Mouse (Mus musculus): ENCODE measurements around the gene Efr3b. TPM values are rescaled to one million over a fixed set of nuclear protein-coding genes. Genes with fewer than 3 reads are reported as not detected.
"Not testable (repeated sequence)": the region's sequence is repeated elsewhere in the genome, so short reads cannot be mapped to it uniquely, and the experiment has no call there.

The Efr3b gene
- total and polyA plus RNA-seq, 2 experiments from 2014 or later: 29.0 to 159 TPM

- H3K4me1 ChIP-seq (ENCODE audit: insufficient read depth, low read length): no peaks in the 10 kb centered on the region
- no peak overlapping the region for H3K27ac ChIP-seq
- no peak overlapping the region for H3K4me3 ChIP-seq (ENCODE audit: low read length)
- TF ChIP-seq CTCF (IDR thresholded peaks at IDR 0.05; ENCODE audit: low read depth): no peak
- DNase-seq (ENCODE audit: low spot score): no peak
- no peak overlapping the region for H3K4me2 ChIP-seq (ENCODE audit: low read depth, low read length)
- H3K27me3 ChIP-seq (ENCODE audit: insufficient read depth, low read length): no peaks in the 10 kb centered on the region
- peaks cover 14% of the 10 kb centered on the region; the same call in 1 of the 2 replicates for H3K36me3 ChIP-seq (ENCODE audit: insufficient read depth, low read length)
- no peak for ATAC-seq
- H3K9ac ChIP-seq (replicated peaks; ENCODE audit: low read length): no peak overlapping the region
- H3K9me3 ChIP-seq (ENCODE audit: low read length): no peaks in the 10 kb centered on the region
- WGBS: 44% methylated on average over 3 of the region's 3 CpGs
Observed at GRCm38 (mm10) chr12:3991047-3991446, 47.7 kb downstream of the Efr3b start.

- no peak for ATAC-seq
Observed at GRCm38 (mm10) chr12:3989943-3990342, 48.8 kb downstream of the Efr3b start.

GRCm38 (mm10) chr12:3984446-3984845 is 54.3 kb downstream of the Efr3b start:
- ATAC-seq (no peak), DNase-seq (ENCODE audit: low spot score) (no peak)
- no peak overlapping the region for H3K27ac ChIP-seq
- H3K36me3 ChIP-seq (ENCODE audit: insufficient read depth, low read length): peaks cover 4% of the 10 kb centered on the region; the same call in 1 of the 2 replicates
- 90% methylated on average over 9 of the region's 9 CpGs for WGBS
- H3K27me3 ChIP-seq (ENCODE audit: insufficient read depth, low read length): no peaks in the 10 kb centered on the region
- no peak overlapping the region for H3K4me2 ChIP-seq (ENCODE audit: low read depth, low read length)
- H3K9ac ChIP-seq (replicated peaks; ENCODE audit: low read length): no peak overlapping the region
- no peak overlapping the region for H3K4me3 ChIP-seq (ENCODE audit: low read length)
- H3K9me3 ChIP-seq (ENCODE audit: low read length): no peaks in the 10 kb centered on the region
- peaks cover 4% of the 10 kb centered on the region for H3K4me1 ChIP-seq (ENCODE audit: insufficient read depth, low read length)
- TF ChIP-seq CTCF (IDR thresholded peaks at IDR 0.05; ENCODE audit: low read depth): no peak

More at GRCm38 (mm10) chr12:3989943-3990342, 48.8 kb downstream of the Efr3b start:
- Histone ChIP-seq H3K27me3 (ENCODE audit: insufficient read depth, low read length) (no peaks in the 10 kb centered on the region), H3K4me1 (ENCODE audit: insufficient read depth, low read length) (no peaks in the 10 kb centered on the region), H3K9me3 (ENCODE audit: low read length) (no peaks in the 10 kb centered on the region), H3K4me2 (ENCODE audit: low read depth, low read length) (no peak overlapping the region), H3K4me3 (ENCODE audit: low read length) (no peak overlapping the region), H3K9ac (replicated peaks; ENCODE audit: low read length) (no peak overlapping the region), H3K27ac (no peak overlapping the region), H3K36me3 (ENCODE audit: insufficient read depth, low read length) (peaks cover 14% of the 10 kb centered on the region; the same call in 1 of the 2 replicates)
- no peak for DNase-seq (ENCODE audit: low spot score)
- no peak for TF ChIP-seq CTCF (IDR thresholded peaks at IDR 0.05; ENCODE audit: low read depth)
- WGBS: 33% methylated on average over 2 of the region's 2 CpGs

GRCm38 (mm10) chr12:3983736-3984135 is 55.0 kb downstream of the Efr3b start:
- no peak for ATAC-seq
- H3K27ac ChIP-seq: no peak overlapping the region
- no peaks in the 10 kb centered on the region for H3K27me3 ChIP-seq (ENCODE audit: insufficient read depth, low read length)
- peaks cover 4% of the 10 kb centered on the region for H3K4me1 ChIP-seq (ENCODE audit: insufficient read depth, low read length)
- WGBS: 0% methylated on average over 1 of the region's 1 CpGs
- no peak overlapping the region for H3K9ac ChIP-seq (replicated peaks; ENCODE audit: low read length)
- H3K4me3 ChIP-seq (ENCODE audit: low read length): no peak overlapping the region
- H3K4me2 ChIP-seq (ENCODE audit: low read depth, low read length): no peak overlapping the region
- no peaks in the 10 kb centered on the region for H3K9me3 ChIP-seq (ENCODE audit: low read length)
- peak; percentile 85 for TF ChIP-seq CTCF (IDR thresholded peaks at IDR 0.05; ENCODE audit: low read depth)
- H3K36me3 ChIP-seq (ENCODE audit: insufficient read depth, low read length): peaks cover 6% of the 10 kb centered on the region; the same call in 1 of the 2 replicates
- DNase-seq (ENCODE audit: low spot score): peak; percentile 92

GRCm38 (mm10) chr12:3982257-3982656 is 56.5 kb downstream of the Efr3b start:
- H3K27me3 ChIP-seq (ENCODE audit: insufficient read depth, low read length): no peaks in the 10 kb centered on the region
- WGBS: 17% methylated on average over 6 of the region's 6 CpGs
- H3K4me3 ChIP-seq (ENCODE audit: low read length): peak overlapping the region; percentile 36
- H3K36me3 ChIP-seq (ENCODE audit: insufficient read depth, low read length): peaks cover 16% of the 10 kb centered on the region
- no peak for TF ChIP-seq CTCF (IDR thresholded peaks at IDR 0.05; ENCODE audit: low read depth)
- H3K9me3 ChIP-seq (ENCODE audit: low read length): no peaks in the 10 kb centered on the region
- H3K4me1 ChIP-seq (ENCODE audit: insufficient read depth, low read length): peaks cover 4% of the 10 kb centered on the region
- H3K4me2 ChIP-seq (ENCODE audit: low read depth, low read length): peak overlapping the region; percentile 75
- ATAC-seq: 0 out of 2 replicates have a peak, but pooled peaks have one; percentile 33
- peak overlapping the region; percentile 76 for H3K27ac ChIP-seq
- peak overlapping the region; percentile 59 for H3K9ac ChIP-seq (replicated peaks; ENCODE audit: low read length)
- peak; percentile 71 for DNase-seq (ENCODE audit: low spot score)

GRCm38 (mm10) chr12:3981350-3982131 is 57.2 kb downstream of the Efr3b start:
- Histone ChIP-seq H3K9me3 (ENCODE audit: low read length) (no peaks in the 10 kb centered on the region), H3K27ac (peak overlapping the region; percentile 76), H3K4me1 (ENCODE audit: insufficient read depth, low read length) (peaks cover 4% of the 10 kb centered on the region), H3K36me3 (ENCODE audit: insufficient read depth, low read length) (peaks cover 23% of the 10 kb centered on the region), H3K4me3 (ENCODE audit: low read length) (peak overlapping the region; percentile 36), H3K9ac (replicated peaks; ENCODE audit: low read length) (peak overlapping the region; percentile 59), H3K27me3 (ENCODE audit: insufficient read depth, low read length) (no peaks in the 10 kb centered on the region), H3K4me2 (ENCODE audit: low read depth, low read length) (peak overlapping the region; percentile 75)
- WGBS: 2% methylated on average over 40 of the region's 41 CpGs
- DNase-seq (ENCODE audit: low spot score) (peak; percentile 91), ATAC-seq (peak; percentile 90)
- no peak; the same call in 1 of the 2 replicates for TF ChIP-seq CTCF (IDR thresholded peaks at IDR 0.05; ENCODE audit: low read depth)

GRCm38 (mm10) chr12:3980991-3981349 is 57.7 kb downstream of the Efr3b start:
- ATAC-seq (no peak; the same call in 1 of the 2 replicates), DNase-seq (ENCODE audit: low spot score) (no peak)
- Histone ChIP-seq H3K27me3 (ENCODE audit: insufficient read depth, low read length) (no peaks in the 10 kb centered on the region), H3K4me3 (ENCODE audit: low read length) (peak overlapping the region; percentile 36; the same call in 1 of the 2 replicates), H3K4me2 (ENCODE audit: low read depth, low read length) (peak overlapping the region; percentile 75), H3K36me3 (ENCODE audit: insufficient read depth, low read length) (peaks cover 24% of the 10 kb centered on the region), H3K27ac (peak overlapping the region; percentile 76), H3K4me1 (ENCODE audit: insufficient read depth, low read length) (peaks cover 4% of the 10 kb centered on the region), H3K9me3 (ENCODE audit: low read length) (no peaks in the 10 kb centered on the region), H3K9ac (replicated peaks; ENCODE audit: low read length) (no peak overlapping the region; the same call in 1 of the 2 replicates)
- no peak for TF ChIP-seq CTCF (IDR thresholded peaks at IDR 0.05; ENCODE audit: low read depth)
- WGBS: 86% methylated on average over 1 of the region's 1 CpGs

GRCm38 (mm10) chr12:3973169-3973568 is 65.5 kb downstream of the Efr3b start:
- H3K27me3 ChIP-seq (ENCODE audit: insufficient read depth, low read length); H3K4me2 ChIP-seq (ENCODE audit: low read depth, low read length); ATAC-seq; H3K9ac ChIP-seq (replicated peaks; ENCODE audit: low read length); DNase-seq (ENCODE audit: low spot score); H3K4me3 ChIP-seq (ENCODE audit: low read length); H3K9me3 ChIP-seq (ENCODE audit: low read length); H3K27ac ChIP-seq; H3K4me1 ChIP-seq (ENCODE audit: insufficient read depth, low read length): not testable (repeated sequence)
- H3K36me3 ChIP-seq (ENCODE audit: insufficient read depth, low read length): peaks cover 64% of the 10 kb centered on the region
- 93% methylated on average over 6 of the region's 6 CpGs for WGBS
